Mouse (Mus musculus): ENCODE data around the gene Grik4. TPM values are rescaled to one million over a fixed set of nuclear protein-coding genes. Genes with fewer than 3 reads are reported as not detected.
"Not testable (repeated sequence)": the region's sequence is repeated elsewhere in the genome, so short reads cannot be mapped to it uniquely, and the experiment has no call there.

The Grik4 gene
- total RNA-seq (2021), result under 1 TPM; 0.41 to 0.54 TPM
- long read RNA-seq, experiment 1, result 0 reads
- long read RNA-seq, experiment 2, result 0 reads

- peak; percentile 33 to 36 for DNase-seq (ENCODE audit: low spot score in 2 of 2)
These were observed at the start of gene Grik4 for GRCm38 (mm10) chr9:42943781-42944535. Gene Grik4, minus strand, starts transcription at chr9:42944493.

GRCm38 (mm10) chr9:42993659-42994058 is 49.4 kb upstream of the Grik4 start:
- DNase-seq (ENCODE audit: low spot score in 2 of 2), result no peak

- no peak for DNase-seq (ENCODE audit: low spot score in 2 of 2)
These were observed 43.7 kb upstream of the Grik4 start for GRCm38 (mm10) chr9:42987988-42988387.

DNA sequence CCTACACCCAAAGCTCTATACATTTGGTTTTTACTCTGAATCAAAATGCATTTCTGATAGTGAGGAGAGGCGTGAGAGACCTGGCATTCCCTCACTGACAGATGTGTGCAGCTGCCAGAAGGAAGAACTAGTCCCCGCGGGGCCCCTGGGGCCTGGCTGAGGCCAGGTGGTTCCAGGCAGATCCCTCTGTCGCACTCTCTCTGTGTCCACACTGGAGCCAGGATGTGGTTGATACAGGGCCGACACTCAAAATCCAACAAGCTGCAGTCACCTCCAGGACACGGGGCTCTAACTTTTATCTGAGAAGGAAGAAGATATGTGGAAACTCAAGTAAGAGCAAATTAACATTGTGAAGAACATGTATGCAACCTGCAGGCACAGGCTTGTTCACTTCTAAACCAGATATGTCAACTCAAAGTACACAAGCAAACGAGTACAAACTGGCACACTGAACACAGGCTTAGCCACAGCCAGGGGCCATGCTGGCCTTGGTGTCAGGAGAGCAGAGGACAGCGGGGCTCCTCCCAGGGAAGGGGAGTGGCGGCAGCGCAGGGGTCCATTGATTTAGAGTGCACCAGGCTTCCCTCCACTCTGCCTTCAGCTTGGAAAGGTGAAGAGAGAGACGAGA is 24.7 kb upstream of the Grik4 start:
- DNase-seq (ENCODE audit: low spot score in 2 of 2), result no peak

DNA sequence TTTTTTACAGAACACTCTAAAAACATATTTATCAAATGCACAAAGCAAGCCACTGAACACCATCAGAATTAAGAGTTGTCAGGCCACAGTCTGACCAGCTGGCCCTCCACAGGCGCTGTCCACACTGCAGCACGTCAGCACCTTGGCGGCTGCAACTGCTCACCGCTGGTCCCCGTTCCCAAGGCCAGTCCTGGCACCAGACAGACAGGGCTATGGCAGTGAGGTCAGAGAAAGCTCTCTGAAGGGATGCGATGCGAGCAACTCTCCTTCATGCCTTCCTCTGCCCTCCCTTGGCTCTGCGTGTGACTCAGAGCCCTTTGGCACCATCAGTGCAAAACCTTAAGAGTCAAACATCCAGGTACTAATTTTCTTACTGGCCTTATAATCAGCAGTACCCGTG is 23.4 kb upstream of the Grik4 start:
- DNase-seq (ENCODE audit: low spot score in 2 of 2), result no peak

DNA sequence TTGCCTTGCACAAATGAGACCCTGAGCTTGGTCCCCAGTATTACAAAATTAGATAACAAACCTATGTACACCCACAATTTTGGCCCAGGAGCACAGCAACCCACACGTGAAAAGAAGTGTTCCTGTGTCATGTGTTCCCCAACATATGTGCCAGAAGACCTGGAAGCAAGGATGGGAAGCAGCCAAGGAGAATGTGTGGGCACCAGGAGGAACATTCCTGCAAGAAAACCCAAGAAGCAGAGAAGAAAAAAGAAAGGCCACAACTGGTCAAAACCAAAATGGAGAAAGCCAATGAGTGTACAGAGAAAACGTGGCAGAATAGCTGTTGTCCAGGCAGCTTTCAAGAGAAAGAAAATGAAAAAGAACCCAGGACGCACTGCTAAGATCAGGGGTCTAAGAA is 20.5 kb upstream of the Grik4 start:
- DNase-seq (ENCODE audit: low spot score in 2 of 2), result not testable (repeated sequence)

GRCm38 (mm10) chr9:42964366-42964765 is 20.1 kb upstream of the Grik4 start:
- no peak for DNase-seq (ENCODE audit: low spot score in 2 of 2)

DNA sequence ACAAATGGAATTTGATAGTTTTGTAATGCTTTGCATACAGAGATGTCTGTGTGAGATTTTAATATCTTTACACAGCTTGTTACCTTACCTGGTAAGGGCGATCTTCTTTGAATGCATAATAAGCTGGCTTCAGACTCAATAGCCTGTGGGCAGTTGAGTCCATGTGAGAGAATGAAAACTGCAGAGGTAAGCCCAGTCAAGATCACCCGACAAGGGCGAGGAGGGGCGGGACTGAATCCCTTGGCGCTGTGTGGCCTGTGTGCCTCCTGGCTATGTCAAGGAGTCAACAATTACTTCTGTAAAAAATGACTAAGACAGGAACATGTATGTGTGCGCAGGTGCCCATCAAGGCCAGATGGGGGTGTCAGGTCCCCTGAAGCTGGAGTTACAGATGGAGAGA is 18.2 kb upstream of the Grik4 start:
- DNase-seq (ENCODE audit: low spot score in 2 of 2), result no peak

DNA sequence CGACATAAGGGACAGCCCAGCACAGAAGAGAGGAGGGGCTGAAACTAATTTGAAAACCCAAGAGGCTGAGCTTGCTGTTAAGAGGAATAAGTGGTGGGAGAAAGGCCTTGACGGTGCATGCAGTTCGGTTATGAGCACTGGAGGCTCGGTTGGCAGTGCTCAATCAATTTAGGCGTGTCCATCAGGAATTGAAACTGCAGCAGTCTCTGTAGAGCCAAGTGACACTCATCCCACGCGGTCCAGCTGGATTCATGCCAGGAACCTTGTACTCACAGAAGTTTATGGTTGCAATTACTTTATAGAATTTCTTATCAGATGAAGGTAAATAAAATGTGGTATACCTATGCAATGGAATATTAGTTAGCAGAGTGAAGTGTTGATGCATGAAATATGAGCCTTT is 14.1 kb upstream of the Grik4 start:
- no peak for DNase-seq (ENCODE audit: low spot score in 2 of 2)

DNA sequence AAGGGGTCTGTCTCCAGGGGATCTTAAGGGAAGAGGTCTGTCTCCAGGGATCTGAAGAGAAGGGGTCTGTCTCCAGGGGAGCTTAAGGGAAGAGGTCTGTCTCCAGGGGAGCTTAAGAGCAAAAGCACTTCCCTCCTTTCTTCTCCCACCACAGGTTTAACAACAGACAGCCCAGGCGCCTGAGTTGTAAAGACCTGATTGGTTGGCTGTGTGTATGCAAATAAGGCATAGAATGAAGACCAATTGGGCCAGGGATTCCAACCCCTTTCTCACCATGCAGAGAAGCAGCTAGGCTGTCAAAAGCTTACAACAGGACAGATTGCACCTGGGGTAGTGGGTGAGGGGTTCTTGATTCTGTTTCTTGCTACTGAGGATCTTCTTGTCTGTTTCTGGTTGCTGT is 4.1 kb upstream of the Grik4 start:
- no peak for DNase-seq (ENCODE audit: low spot score in 2 of 2)

- DNase-seq (ENCODE audit: low spot score in 2 of 2), result no peak
These were observed 881 bp upstream of the Grik4 start for GRCm38 (mm10) chr9:42945174-42945573.

GRCm38 (mm10) chr9:42944536-42945006 is 278 bp upstream of the Grik4 start:
- DNase-seq (ENCODE audit: low spot score in 2 of 2), result peak; percentile 73 to 88

GRCm38 (mm10) chr9:42943057-42943529 is 1.2 kb downstream of the Grik4 start:
- no peak for DNase-seq (ENCODE audit: low spot score in 2 of 2)

DNA sequence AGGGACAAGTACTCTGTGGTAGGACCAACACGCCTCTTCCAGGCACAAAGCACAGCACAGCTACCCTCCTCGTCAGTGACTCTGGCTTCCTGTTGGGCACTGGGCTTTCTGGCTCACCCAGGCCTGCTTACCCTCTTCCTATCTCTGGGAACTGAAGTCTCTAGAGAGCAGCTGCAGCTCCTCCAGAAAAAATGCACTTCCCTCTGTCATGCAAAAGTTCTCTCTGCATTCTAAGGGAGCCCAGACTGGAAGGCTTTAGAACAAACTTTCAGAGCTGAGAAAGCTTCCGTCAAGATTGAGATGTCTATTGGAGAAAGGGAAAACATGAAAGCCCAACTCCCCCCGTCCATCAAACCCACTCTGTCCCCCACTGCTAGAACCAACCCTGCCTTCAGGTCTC is 2.1 kb downstream of the Grik4 start:
- no peak for DNase-seq (ENCODE audit: low spot score in 2 of 2)

DNA sequence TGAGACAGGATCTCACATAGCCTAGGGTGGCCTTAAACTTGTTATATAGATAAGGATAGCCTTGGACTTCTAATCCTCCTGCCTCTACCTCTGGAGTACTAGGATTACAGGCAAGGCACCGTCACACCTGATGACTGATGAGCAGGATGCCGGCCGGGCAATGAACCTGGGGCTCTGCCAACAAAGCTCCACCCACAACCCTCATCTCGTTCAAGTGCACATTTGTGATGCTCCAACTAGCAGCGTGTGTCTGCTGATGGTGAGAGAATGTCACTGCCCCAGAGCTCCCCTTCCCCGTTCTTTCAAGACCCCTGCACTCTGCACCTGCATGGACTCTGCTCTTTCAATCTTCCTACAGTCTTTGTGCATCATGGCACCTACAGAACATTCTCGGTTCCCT is 12.1 kb downstream of the Grik4 start:
- no peak for DNase-seq (ENCODE audit: low spot score in 2 of 2)

GRCm38 (mm10) chr9:42927498-42927897 is 16.8 kb downstream of the Grik4 start:
- DNase-seq (ENCODE audit: low spot score in 2 of 2), result no peak

DNA sequence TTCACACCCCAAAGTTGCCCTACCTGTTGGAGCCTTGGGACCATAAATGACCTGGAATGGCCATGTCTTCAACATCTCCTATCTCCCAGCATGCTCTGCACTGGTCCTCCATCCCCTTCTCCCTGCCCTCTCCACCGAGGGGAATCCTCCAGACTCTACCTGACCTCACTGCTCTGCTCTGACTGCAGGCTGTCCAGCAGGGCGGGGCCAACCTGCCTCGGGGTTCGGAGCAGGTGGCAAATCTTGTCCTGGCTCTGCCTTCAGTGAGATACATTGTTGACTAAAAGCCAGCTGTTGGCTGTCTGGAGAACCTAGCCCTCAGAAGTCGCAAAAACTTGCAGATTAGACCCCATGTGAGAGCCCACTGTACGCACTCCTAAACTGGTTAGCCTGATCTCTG is 17.7 kb downstream of the Grik4 start:
- DNase-seq (ENCODE audit: low spot score in 2 of 2), result no peak

GRCm38 (mm10) chr9:42921830-42922229 is 22.5 kb downstream of the Grik4 start:
- no peak for DNase-seq (ENCODE audit: low spot score in 2 of 2)

- no peak for DNase-seq (ENCODE audit: low spot score in 2 of 2)
These were observed 24.1 kb downstream of the Grik4 start for GRCm38 (mm10) chr9:42920190-42920589.

- no peak for DNase-seq (ENCODE audit: low spot score in 2 of 2)
These were observed 26.4 kb downstream of the Grik4 start for GRCm38 (mm10) chr9:42917911-42918310.

- DNase-seq (ENCODE audit: low spot score in 2 of 2), result no peak
These were observed 31.1 kb downstream of the Grik4 start for GRCm38 (mm10) chr9:42913201-42913600.

- DNase-seq (ENCODE audit: low spot score in 2 of 2), result no peak
These were observed 35.5 kb downstream of the Grik4 start for GRCm38 (mm10) chr9:42908657-42909313.
